Mouse (Mus musculus): Measurements from ENCODE around the gene Nrf1.

Nrf1 gene

DNA sequence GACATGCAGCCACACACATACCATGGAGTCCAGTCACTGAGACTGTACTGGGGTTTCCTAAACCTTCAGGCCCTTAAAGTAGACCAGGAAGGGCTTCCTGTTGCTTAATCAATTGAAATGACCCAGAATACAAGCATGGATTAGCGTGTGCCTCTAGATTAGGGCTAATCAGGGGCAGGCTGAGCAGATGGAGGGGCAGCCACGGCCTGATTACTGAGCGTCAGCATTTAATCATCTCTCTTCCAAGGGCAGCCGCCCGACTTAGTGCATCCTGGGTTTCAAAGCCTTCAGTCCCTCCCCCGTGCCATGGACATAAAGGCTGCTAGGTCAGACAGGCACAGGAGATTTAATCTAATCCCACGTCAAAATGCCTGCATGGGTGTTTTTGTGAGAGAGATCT is 99.3 kb downstream of the Nrf1 start:
- no peak for DNase-seq (ENCODE audit: low spot score)

GRCm38 (mm10) chr6:30147753-30148152 is 100.0 kb downstream of the Nrf1 start:
- no peak for DNase-seq (ENCODE audit: low spot score)

DNA sequence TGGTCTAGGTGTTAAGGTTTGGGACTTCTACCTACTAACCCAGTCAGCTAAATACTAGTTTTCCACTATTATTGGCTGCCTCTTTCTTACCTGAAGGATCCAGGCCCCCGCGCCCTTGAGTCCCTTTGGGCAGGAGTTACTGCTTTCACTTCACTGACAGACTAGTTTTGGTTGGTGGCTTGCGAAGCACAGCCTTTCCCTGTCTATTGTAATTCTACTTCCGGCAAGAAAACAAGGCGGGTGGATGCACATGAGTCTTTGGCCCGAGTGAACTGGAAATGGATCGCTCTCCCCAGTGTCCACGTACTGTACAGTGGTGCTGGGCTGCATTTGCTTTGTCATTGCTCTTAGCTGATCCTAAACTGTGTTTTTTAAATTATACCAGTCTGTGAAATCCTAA is 102.7 kb downstream of the Nrf1 start:
- no peak for DNase-seq (ENCODE audit: low spot score)

GRCm38 (mm10) chr6:30152163-30152562 is 104.4 kb downstream of the Nrf1 start:
- DNase-seq (ENCODE audit: low spot score) = no peak

DNA sequence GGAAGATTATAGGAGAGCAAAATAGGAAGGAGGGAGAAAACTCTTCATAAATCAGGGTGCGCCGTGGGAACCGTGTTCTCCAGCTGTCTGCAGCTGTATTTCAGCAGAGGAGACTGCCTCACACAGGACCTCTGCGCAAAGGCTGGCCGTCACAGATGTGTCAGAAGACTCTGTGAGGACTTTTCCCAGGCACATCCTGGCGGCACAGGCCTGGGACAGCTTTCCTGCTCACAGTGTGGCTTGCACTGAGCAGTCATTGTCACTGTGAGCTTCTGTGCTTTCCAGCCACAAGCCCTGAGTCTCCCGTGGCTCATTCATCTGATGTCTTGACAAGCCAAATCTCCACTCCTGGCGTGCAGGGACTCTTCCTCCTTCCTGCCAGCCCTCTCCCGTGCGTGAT is 104.9 kb downstream of the Nrf1 start:
- no peak for DNase-seq (ENCODE audit: low spot score)

DNA sequence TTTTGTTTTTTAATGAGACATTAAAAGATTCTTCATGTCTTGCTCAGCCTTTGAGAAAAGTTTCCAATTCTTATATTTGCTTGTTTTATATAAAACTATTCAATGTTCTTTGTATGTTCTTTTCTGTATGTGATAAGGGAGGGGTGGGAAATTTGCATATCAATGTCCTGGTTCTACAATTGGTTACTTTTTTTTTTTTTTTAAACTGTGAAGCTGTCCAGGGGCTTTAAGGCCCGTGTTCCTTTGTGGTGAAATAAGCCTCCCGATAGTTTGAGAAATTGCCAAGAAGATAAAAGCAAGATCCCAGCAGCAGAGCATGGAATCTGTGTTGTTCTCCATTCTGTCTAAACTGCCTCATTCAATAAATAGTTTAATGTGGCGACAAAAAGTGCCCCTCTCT is 105.3 kb downstream of the Nrf1 start:
- DNase-seq (ENCODE audit: low spot score) = no peak

DNA sequence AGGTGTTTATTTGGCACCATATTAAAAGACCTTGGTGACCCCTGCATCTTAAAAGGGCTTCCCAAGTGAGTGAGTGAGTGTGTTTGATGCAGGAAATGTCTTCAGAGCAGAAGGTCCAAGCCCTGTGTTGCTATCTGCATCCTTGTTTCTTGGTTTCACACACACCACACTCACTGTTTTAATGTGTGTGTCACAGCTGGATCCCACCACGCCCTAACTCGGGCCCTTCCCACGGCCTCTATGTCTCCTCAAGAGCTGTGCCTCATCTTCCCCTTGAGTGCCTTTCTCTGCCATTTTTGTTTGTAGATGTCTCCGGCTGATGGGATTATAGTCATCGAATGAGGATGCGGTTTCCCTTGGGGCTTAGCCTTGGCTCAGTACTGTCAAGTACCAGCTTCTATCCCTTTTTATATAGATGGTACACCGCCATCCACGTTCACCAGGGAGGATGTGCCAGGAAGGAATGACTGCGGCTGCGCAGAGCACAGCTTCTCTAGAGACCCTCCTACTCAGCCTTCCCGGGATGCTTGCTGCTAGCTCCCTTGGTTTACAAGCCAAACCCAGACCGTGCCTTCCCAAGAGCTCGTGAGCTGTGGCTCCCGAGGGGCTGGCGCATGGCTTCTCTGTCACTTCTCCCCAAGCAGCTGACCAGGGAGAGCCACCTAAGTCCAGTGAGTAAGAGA is 106.1 kb downstream of the Nrf1 start:
- DNase-seq (ENCODE audit: low spot score) = no peak

DNA sequence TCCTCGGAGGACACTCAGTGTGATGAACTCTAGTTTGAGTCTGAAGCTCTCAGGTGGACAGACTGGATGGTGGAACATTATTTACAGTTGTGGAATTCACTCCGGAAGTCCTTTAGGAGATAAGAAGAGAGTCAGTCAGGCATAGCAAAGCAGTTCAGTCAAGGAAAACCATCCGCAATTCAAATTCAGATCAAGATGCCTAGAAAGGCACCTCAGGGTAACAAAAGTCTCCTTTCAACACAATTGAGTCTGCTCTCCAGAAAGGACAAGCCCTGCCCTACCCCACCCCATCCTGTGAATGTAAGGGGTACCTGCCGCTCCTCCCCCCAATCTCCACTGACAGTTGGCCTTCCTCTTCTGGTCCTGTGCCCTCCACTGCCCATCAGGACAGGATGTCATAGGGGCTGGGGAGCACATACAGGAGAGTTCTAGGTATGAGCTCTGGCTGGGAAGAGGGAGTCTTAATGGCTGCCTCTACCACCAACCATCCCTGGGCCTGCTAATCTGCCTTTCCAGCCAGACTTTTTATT is 111.8 kb downstream of the Nrf1 start:
- no peak for DNase-seq (ENCODE audit: low spot score)

- no peak for DNase-seq (ENCODE audit: low spot score)
Observed at GRCm38 (mm10) chr6:30160408-30160807, 112.6 kb downstream of the Nrf1 start.

GRCm38 (mm10) chr6:30161618-30162017 is 113.8 kb downstream of the Nrf1 start:
- no peak for DNase-seq (ENCODE audit: low spot score)

- no peak for DNase-seq (ENCODE audit: low spot score)
Observed at GRCm38 (mm10) chr6:30162091-30162490, 114.3 kb downstream of the Nrf1 start.

- no peak for DNase-seq (ENCODE audit: low spot score)
Observed at GRCm38 (mm10) chr6:30166349-30166748, 118.6 kb downstream of the Nrf1 start.

GRCm38 (mm10) chr6:30167192-30167591 is 119.4 kb downstream of the Nrf1 start:
- DNase-seq (ENCODE audit: low spot score) = no peak

- no peak for DNase-seq (ENCODE audit: low spot score)
Observed at GRCm38 (mm10) chr6:30168275-30168674, 120.5 kb downstream of the Nrf1 start.

DNA sequence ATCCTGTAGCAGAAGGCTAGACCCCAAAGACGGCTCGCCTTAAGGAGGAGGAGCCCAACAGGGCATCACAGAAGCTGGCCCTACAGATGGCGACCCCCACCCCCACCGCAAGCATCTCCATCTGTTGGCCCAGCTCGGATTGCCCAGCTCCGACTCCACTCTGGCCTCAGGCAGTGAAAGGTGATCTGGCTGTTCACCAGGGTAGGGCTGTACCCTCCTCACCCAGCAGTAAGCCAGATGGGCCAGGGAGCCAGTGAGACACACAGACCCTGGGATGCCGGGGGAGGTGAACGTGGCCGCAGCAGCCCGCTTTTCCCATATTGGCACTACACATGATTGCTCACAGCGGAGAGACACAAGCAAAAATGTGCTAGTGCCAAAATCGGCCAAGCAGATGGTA is 121.4 kb downstream of the Nrf1 start:
- no peak for DNase-seq (ENCODE audit: low spot score)

GRCm38 (mm10) chr6:30171226-30171625 is 123.4 kb downstream of the Nrf1 start:
- no peak for DNase-seq (ENCODE audit: low spot score)

DNA sequence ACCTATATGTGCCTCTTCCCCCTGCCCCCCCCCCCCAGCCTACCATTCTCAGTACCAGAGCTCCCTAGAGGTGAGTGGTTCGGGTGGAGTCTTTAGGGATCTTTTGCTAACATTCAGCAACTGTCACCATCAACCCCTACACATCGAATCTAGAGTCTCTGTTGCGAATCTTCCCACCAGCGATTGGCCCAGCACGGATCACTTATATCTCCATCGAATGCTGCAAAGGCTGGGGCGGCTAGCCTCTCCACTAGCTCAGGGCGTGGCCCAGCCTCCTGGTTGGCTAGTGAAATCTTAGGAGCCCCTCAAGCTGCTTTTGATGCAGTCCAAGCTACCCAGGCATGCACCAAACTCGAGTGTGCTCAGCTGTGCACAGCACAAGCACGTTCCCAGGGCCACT is 124.2 kb downstream of the Nrf1 start:
- DNase-seq (ENCODE audit: low spot score) = no peak

DNA sequence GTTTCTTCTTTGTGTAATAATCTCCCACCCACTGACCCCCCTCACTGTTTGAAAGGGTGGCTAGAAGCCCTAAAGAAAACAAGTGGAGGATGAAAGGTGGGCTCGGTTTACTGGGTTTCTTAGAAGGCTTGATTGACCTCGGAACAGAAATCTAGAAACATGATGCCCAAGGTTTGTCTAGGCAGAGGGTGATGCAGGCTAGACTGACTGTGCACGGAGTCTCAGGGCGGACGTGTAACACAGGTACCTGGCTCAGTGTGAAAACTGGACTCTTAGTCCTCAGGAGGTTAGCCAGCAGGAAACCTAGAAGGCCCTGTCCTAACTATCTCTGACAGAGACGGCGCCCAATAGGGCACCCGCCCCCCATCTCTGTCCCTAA is 124.6 kb downstream of the Nrf1 start:
- no peak for DNase-seq (ENCODE audit: low spot score)

GRCm38 (mm10) chr6:30172820-30173550 is 125.2 kb downstream of the Nrf1 start:
- no peak for DNase-seq (ENCODE audit: low spot score)

- peak; percentile 60 for DNase-seq (ENCODE audit: low spot score)
Observed at GRCm38 (mm10) chr6:30173551-30174460, 126.0 kb downstream of the Nrf1 start.

- no peak for DNase-seq (ENCODE audit: low spot score)
Observed at GRCm38 (mm10) chr6:30174461-30175224, 126.9 kb downstream of the Nrf1 start.
